Mouse (Mus musculus): ENCODE data around the gene Rundc1. TPM values are rescaled to one million over a fixed set of nuclear protein-coding genes. Genes with fewer than 3 reads are reported as not detected.

The Rundc1 gene
- polyA plus RNA-seq, 1 experiment from 2014 or later: 14.7 TPM

Small RNA genes within 50 kb of the gene (microRNA-seq; reads per million reads assigned to microRNA genes)
- gene Mir6929: not detected

Other genes starting within 250 kb of the Rundc1 start
- 0.10 TPM in 1 of 2 replicates, not detected in the other for gene Ccr10, start 249.6 kb upstream of the Rundc1 start, polyA plus RNA-seq (2014; fragmentation: Nextera tagmentation; extraction: Ambion mirVana)
- 16.1 and 22.4 TPM in 2 replicates for gene Ezh1, start 198.6 kb upstream of the Rundc1 start, polyA plus RNA-seq (2014; fragmentation: Nextera tagmentation; extraction: Ambion mirVana)
- gene Ramp2, start 179.1 kb upstream of the Rundc1 start, polyA plus RNA-seq (2014; fragmentation: Nextera tagmentation; extraction: Ambion mirVana): 80.4 and 80.9 TPM in 2 replicates
- gene Vps25, start 171.4 kb upstream of the Rundc1 start, polyA plus RNA-seq (2014; fragmentation: Nextera tagmentation; extraction: Ambion mirVana): 110 and 118 TPM in 2 replicates
- gene Wnk4, start 164.5 kb upstream of the Rundc1 start, polyA plus RNA-seq (2014; fragmentation: Nextera tagmentation; extraction: Ambion mirVana): 3.0 and 3.4 TPM in 2 replicates
- gene Cntd1, start 146.1 kb upstream of the Rundc1 start, polyA plus RNA-seq (2014; fragmentation: Nextera tagmentation; extraction: Ambion mirVana): 0.76 and 1.3 TPM in 2 replicates
- gene Coa3, start 146.0 kb upstream of the Rundc1 start, polyA plus RNA-seq (2014; fragmentation: Nextera tagmentation; extraction: Ambion mirVana): 237 and 260 TPM in 2 replicates
- gene Becn1, start 122.8 kb upstream of the Rundc1 start, polyA plus RNA-seq (2014; fragmentation: Nextera tagmentation; extraction: Ambion mirVana): 172 and 177 TPM in 2 replicates
- gene Psme3, start 108.9 kb upstream of the Rundc1 start, polyA plus RNA-seq (2014; fragmentation: Nextera tagmentation; extraction: Ambion mirVana): 103 and 107 TPM in 2 replicates
- 0.94 and 1.1 TPM in 2 replicates for gene Aoc2, start 100.0 kb upstream of the Rundc1 start, polyA plus RNA-seq (2014; fragmentation: Nextera tagmentation; extraction: Ambion mirVana)
- 0.08 and 0.10 TPM in 2 replicates for gene Aoc3, start 94.5 kb upstream of the Rundc1 start, polyA plus RNA-seq (2014; fragmentation: Nextera tagmentation; extraction: Ambion mirVana)
- gene G6pc, start 57.5 kb upstream of the Rundc1 start, polyA plus RNA-seq (2014; fragmentation: Nextera tagmentation; extraction: Ambion mirVana): 0.09 TPM in 1 of 2 replicates, not detected in the other
- 89.6 and 92.5 TPM in 2 replicates for gene Aarsd1, start 7.5 kb upstream of the Rundc1 start, polyA plus RNA-seq (2014; fragmentation: Nextera tagmentation; extraction: Ambion mirVana)
- 6.8 and 7.3 TPM in 2 replicates for gene Gm27029, start 289 bp upstream of the Rundc1 start, polyA plus RNA-seq (2014; fragmentation: Nextera tagmentation; extraction: Ambion mirVana)
- gene Ptges3l, start 248 bp downstream of the Rundc1 start, polyA plus RNA-seq (2014; fragmentation: Nextera tagmentation; extraction: Ambion mirVana): 1.2 TPM in 2 replicates
- gene Rpl27, start 17.2 kb downstream of the Rundc1 start, polyA plus RNA-seq (2014; fragmentation: Nextera tagmentation; extraction: Ambion mirVana): 281 and 371 TPM in 2 replicates
- gene Ifi35, start 23.3 kb downstream of the Rundc1 start, polyA plus RNA-seq (2014; fragmentation: Nextera tagmentation; extraction: Ambion mirVana): 2.7 and 3.4 TPM in 2 replicates
- gene Rnd2, start 39.9 kb downstream of the Rundc1 start, polyA plus RNA-seq (2014; fragmentation: Nextera tagmentation; extraction: Ambion mirVana): 98.7 and 131 TPM in 2 replicates
- 77.5 and 85.7 TPM in 2 replicates for gene Vat1, start 41.1 kb downstream of the Rundc1 start, polyA plus RNA-seq (2014; fragmentation: Nextera tagmentation; extraction: Ambion mirVana)
- 7.9 and 8.1 TPM in 2 replicates for gene Brca1, start 126.9 kb downstream of the Rundc1 start, polyA plus RNA-seq (2014; fragmentation: Nextera tagmentation; extraction: Ambion mirVana)
- 98.3 and 109 TPM in 2 replicates for gene Nbr1, start 127.1 kb downstream of the Rundc1 start, polyA plus RNA-seq (2014; fragmentation: Nextera tagmentation; extraction: Ambion mirVana)
- 2.3 and 3.4 TPM in 2 replicates for gene Tmem106a, start 157.2 kb downstream of the Rundc1 start, polyA plus RNA-seq (2014; fragmentation: Nextera tagmentation; extraction: Ambion mirVana)
- gene Gm11634, start 174.2 kb downstream of the Rundc1 start, polyA plus RNA-seq (2014; fragmentation: Nextera tagmentation; extraction: Ambion mirVana): not detected in 2 replicates
- 32.7 and 38.5 TPM in 2 replicates for gene Rdm1, start 202.1 kb downstream of the Rundc1 start, polyA plus RNA-seq (2014; fragmentation: Nextera tagmentation; extraction: Ambion mirVana)
- 40.5 and 42.7 TPM in 2 replicates for gene Arl4d, start 240.5 kb downstream of the Rundc1 start, polyA plus RNA-seq (2014; fragmentation: Nextera tagmentation; extraction: Ambion mirVana)